Mouse (Mus musculus) hindbrain, embryonic 15.5 days (tissue): Measurements from ENCODE around the gene Asap3. TPM values are rescaled to one million over a fixed set of nuclear protein-coding genes. Genes with fewer than 3 reads are reported as not detected.

Experiments used
- ATAC-seq: fragments of 200-750 bp; cut with Nextera tagmentation; 2 replicates; pipeline ENCODE4 v1.8.0; 2017; ENCODE audit warnings: low read depth, moderate number of reproducible peaks, moderate TSS enrichment; ENCODE audit not compliant: low FRiP score
- H3K27ac ChIP-seq: fragments of 300-500 bp; sonication (generic); replicated peaks from 2 replicates; pipeline ENCODE4 v1.5.1; 2015; ENCODE audit warnings: mild to moderate bottlenecking, inconsistent platforms
- H3K27me3 ChIP-seq: fragments of 300-500 bp; sonication (generic); 2 replicates; pipeline ENCODE4 v1.6.1; 2015; ENCODE audit warnings: control low read depth, inconsistent platforms
- H3K36me3 ChIP-seq: fragments of 300-500 bp; sonication (generic); 2 replicates; pipeline ENCODE4 v1.6.1; 2015; ENCODE audit warnings: control low read depth, inconsistent platforms
- H3K4me1 ChIP-seq: fragments of 300-500 bp; sonication (generic); replicated peaks from 2 replicates; pipeline ENCODE4 v1.6.1; 2015; ENCODE audit warnings: control low read depth, inconsistent platforms
- H3K4me2 ChIP-seq: fragments of 300-500 bp; sonication (generic); 2 replicates; pipeline ENCODE4 v1.6.1; 2015; ENCODE audit warnings: moderate library complexity, mild to moderate bottlenecking, inconsistent platforms
- H3K4me3 ChIP-seq: fragments of 300-500 bp; sonication (generic); 2 replicates; pipeline ENCODE4 v1.5.1; 2015; ENCODE audit warnings: mild to moderate bottlenecking, inconsistent platforms
- H3K9ac ChIP-seq: fragments of 300-500 bp; sonication (generic); 2 replicates; pipeline ENCODE4 v1.6.1; 2015; ENCODE audit warnings: inconsistent platforms
- H3K9me3 ChIP-seq: fragments of 300-500 bp; sonication (generic); 2 replicates; pipeline ENCODE4 v1.6.1; 2016; ENCODE audit warnings: control low read depth, inconsistent platforms
- WGBS: fragments of 180-500 bp; shearing (Covaris S2); methylation state at CpG from one replicate; pipeline ENCODE4 v1.1.7; 2015; 5-methylcytosine and 5-hydroxymethylcytosine counted together
- polyA plus RNA-seq: library from polyadenylated mRNA; unstranded; fragments of >200 nt; fragmentation: Nextera tagmentation; extraction: Ambion mirVana; gene quantifications from 2 replicates; pipeline ENCODE4 v1.2.1, GENCODE M21; 2015

Gene Asap3
- 5.8 and 6.5 TPM in 2 replicates for polyA plus RNA-seq

DNA sequence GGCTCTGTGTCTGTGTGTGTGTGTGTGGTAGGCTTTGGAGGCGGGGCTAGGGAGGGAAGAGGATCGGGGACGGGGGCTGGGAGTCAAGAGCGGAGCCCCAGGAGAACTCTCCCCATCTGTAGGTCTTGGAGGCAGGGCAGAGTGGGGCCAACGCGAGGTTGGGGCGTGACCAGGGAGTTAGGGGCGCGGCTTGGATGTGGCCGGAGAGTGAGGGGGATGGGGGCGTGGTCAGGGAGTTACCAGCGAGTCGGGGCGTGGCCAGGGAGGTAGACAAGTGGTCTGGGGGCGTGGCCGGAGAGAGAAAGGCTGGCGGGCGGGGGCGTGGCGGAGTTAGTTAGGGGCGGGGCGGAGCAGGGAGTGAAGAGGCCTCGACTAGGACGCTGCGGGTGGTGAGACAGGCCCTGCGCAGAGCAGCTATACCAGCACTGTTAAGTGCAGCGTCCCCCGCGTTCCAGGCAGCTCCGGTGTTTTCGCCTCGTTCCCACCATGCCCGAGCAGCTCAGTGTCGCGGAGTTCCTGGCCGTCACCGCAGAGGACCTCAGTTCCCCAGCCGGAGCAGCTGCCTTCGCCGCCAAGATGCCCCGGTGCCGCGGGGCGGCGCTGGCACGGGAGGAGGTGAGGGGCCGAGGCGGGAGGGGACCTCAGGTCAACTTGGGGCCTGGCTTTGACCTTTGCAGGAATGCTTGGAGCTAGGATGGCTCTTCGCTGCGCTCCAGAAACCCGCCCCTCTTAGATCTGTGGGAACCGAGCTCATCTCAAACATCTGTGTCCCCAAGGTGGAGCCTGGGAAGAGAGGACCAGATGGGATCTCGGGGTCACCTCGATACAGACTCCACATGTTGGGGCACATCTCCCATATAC is at the start of gene Asap3:
Asap3 (plus strand) TSS at position 333 of the 861 bp plus-strand sequence.
- peaks cover 12% of the 10 kb centered on the region for H3K4me1 ChIP-seq
- H3K9me3 ChIP-seq, result no peaks in the 10 kb centered on the region
- peak within 1 kb of the TSS; percentile 77 for H3K9ac ChIP-seq
- under 1% methylated on average over 54 of the region's 54 CpGs for WGBS
- H3K27ac ChIP-seq, result peak within 1 kb of the TSS; percentile 61
- peak within 1 kb of the TSS; percentile 74 for H3K4me3 ChIP-seq
- peak within 1 kb of the TSS; percentile 100 for H3K4me2 ChIP-seq
- H3K27me3 ChIP-seq, result no peaks in the 10 kb centered on the region
- no peaks in the 10 kb centered on the region for H3K36me3 ChIP-seq
- peak; percentile 89 for ATAC-seq

DNA sequence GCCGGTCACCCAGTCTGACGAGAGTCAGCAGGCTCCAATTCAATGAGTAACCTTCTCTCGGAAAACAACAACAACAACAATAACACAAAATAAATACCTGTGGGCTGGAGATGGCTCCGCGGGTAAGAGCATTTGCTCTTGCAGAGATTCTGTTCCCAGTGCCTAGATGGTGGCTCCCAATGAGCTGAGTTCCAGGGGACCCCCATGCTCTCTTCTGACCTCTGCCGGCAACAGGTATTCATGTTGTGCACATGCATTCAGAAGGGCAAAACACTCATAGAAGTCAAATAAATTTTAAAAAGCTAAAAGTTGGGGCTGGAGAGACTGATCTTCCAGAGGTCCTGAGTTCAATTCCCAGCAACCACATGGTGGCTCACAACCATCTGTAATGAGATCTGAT is 47.7 kb upstream of the Asap3 start:
- WGBS, result 75% methylated on average over 6 of the region's 6 CpGs
- Histone ChIP-seq H3K9ac (no peak overlapping the region), H3K27me3 (no peaks in the 10 kb centered on the region)

DNA sequence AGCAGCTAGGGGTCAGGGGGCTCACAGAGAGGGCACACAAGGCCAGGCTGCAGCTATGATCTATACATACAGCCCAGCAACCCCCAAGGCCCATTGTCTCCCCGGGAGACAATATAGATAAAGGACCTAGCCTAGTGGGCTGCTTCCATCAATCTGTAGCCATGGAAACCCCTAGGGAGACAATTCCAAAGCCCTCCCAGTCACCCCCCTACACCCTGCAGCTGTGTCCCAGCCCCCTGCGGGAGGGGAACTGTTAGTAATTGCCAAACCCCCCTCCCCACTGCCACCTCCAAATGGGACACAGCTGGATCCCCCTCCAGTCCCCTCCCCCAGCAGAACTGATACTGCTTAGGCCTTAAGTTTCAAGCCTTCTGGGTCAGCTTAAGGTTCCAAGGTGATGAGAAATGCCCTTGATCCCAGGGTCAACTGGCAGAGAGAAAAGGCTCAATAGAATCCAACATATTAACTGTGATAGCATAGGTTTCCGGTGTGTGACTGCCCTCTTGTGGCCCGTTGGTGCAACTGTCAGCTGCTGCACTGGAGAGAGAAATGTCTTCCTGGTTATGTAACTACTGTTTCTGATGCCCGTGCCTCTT is 46.3 kb upstream of the Asap3 start:
- no peak overlapping the region for H3K4me3 ChIP-seq
- H3K4me2 ChIP-seq, result no peak overlapping the region
- H3K4me1 ChIP-seq, result peaks cover 12% of the 10 kb centered on the region
- 6% methylated on average over 5 of the region's 5 CpGs for WGBS
- no peaks in the 10 kb centered on the region for H3K27me3 ChIP-seq
- ATAC-seq, result peak; percentile 66
- H3K9me3 ChIP-seq, result no peaks in the 10 kb centered on the region
- H3K27ac ChIP-seq, result no peak overlapping the region
- H3K36me3 ChIP-seq, result no peaks in the 10 kb centered on the region
- no peak overlapping the region for H3K9ac ChIP-seq

More for the DNA sequence above, 47.7 kb upstream of the Asap3 start:
- Histone ChIP-seq H3K9me3 (no peaks in the 10 kb centered on the region), H3K4me1 (peaks cover 12% of the 10 kb centered on the region), H3K4me2 (no peak overlapping the region), H3K4me3 (no peak overlapping the region), H3K36me3 (no peaks in the 10 kb centered on the region), H3K27ac (no peak overlapping the region)
- no peak for ATAC-seq

DNA sequence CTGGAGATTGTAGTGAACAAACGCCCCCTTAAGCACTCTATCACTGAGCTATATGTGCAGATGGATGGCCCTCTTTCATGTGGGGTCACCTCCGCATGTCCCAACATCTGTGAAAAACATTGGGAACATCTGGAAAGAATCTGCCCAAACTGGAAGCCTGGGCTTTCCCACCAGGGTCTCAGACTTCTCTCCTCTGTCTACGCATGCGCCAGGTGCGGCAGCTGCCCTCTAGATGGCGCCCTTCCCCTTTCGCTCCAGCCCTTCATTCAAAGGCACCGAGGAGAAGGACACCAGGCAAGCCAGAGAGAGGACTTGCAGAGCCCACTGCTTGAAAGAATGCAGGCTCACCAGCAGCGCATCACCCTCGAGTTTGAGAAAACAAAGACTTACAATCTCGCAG is 42.7 kb upstream of the Asap3 start:
- peak overlapping the region; percentile 26 for H3K4me2 ChIP-seq
- H3K4me1 ChIP-seq, result peaks cover 12% of the 10 kb centered on the region
- no peak overlapping the region for H3K9ac ChIP-seq
- no peak overlapping the region for H3K27ac ChIP-seq
- no peaks in the 10 kb centered on the region for H3K36me3 ChIP-seq
- ATAC-seq, result peak; percentile 49; the same call in 1 of the 2 replicates
- no peak overlapping the region for H3K4me3 ChIP-seq
- H3K9me3 ChIP-seq, result no peaks in the 10 kb centered on the region
- H3K27me3 ChIP-seq, result no peaks in the 10 kb centered on the region
- under 1% methylated on average over 11 of the region's 11 CpGs for WGBS

DNA sequence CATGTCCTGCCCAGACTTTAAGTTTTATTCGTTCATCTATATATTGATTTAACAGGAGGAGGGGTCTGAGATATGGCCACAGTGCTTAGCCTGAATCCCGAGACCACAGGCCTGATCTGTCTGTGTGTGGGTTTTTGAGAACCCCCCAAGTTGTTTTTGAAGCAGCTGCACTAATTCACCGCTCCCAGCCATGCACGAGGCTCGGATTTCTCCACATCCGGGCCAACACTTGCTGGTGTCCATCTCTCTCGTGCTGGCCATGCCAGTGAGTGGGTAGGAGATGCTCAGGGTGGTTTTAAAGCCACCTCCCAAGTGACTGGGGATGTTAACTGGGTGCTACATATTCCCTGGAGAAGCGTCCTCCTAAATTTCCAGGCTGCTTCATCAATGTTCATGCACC is 41.2 kb upstream of the Asap3 start:
- no peaks in the 10 kb centered on the region for H3K36me3 ChIP-seq
- no peaks in the 10 kb centered on the region for H3K9me3 ChIP-seq
- no peak overlapping the region for H3K4me2 ChIP-seq
- no peak overlapping the region for H3K4me3 ChIP-seq
- H3K27ac ChIP-seq, result no peak overlapping the region
- no peak for ATAC-seq
- H3K4me1 ChIP-seq, result peaks cover 6% of the 10 kb centered on the region
- 87% methylated on average over 8 of the region's 8 CpGs for WGBS
- H3K27me3 ChIP-seq, result no peaks in the 10 kb centered on the region
- no peak overlapping the region for H3K9ac ChIP-seq

DNA sequence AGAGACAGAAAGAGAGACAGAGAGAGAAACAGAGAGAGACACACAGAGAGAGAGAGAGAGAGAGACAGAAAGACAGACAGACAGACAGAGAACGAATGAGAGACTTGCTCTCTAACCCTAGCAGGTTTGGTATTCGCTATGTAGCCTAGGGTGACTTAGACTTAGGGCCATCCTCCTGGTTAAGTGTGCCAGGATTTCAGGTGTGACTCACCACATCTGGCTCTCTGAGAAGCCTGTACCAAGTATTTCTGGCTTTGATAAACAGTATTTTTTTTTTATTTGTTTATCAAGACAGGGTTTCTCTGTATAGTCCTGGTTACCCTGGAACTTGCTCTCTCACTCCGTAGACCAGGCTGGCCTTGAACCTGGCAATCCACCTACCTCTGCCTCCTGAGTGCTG is 38.5 kb upstream of the Asap3 start:
- 80% methylated on average over 3 of the region's 3 CpGs for WGBS

DNA sequence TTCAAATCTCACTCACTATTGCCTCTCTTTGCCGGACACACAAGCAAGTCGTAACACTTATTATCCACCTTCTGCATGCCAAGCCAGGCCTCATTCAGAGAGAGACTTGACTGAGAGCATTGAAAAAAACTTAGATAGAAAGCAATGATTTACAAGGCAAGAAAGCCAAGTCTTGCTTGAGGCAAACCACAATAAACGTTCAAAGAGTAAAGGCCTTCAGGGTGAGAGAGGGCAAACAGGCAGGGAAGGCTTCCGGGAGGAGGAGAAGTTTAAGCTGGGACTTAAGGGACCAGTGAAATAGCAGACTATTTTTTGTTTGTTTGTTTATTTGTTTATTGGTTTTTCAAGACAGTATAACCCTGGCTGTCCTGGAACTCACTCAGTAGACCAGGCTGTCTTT is 35.8 kb upstream of the Asap3 start:
- WGBS, result 85% methylated on average over 4 of the region's 4 CpGs
- peaks cover 16% of the 10 kb centered on the region for H3K4me1 ChIP-seq
- H3K9ac ChIP-seq, result no peak overlapping the region
- H3K27ac ChIP-seq, result no peak overlapping the region
- no peaks in the 10 kb centered on the region for H3K36me3 ChIP-seq
- no peak overlapping the region for H3K4me3 ChIP-seq
- no peaks in the 10 kb centered on the region for H3K27me3 ChIP-seq
- no peaks in the 10 kb centered on the region for H3K9me3 ChIP-seq
- ATAC-seq, result no peak
- H3K4me2 ChIP-seq, result no peak overlapping the region

More for the DNA sequence above, 38.5 kb upstream of the Asap3 start:
- no peak overlapping the region for H3K27ac ChIP-seq
- H3K4me2 ChIP-seq, result no peak overlapping the region
- H3K4me1 ChIP-seq, result peaks cover 9% of the 10 kb centered on the region
- no peaks in the 10 kb centered on the region for H3K36me3 ChIP-seq
- no peaks in the 10 kb centered on the region for H3K9me3 ChIP-seq
- H3K27me3 ChIP-seq, result no peaks in the 10 kb centered on the region
- no peak for ATAC-seq
- H3K9ac ChIP-seq, result no peak overlapping the region
- H3K4me3 ChIP-seq, result no peak overlapping the region

DNA sequence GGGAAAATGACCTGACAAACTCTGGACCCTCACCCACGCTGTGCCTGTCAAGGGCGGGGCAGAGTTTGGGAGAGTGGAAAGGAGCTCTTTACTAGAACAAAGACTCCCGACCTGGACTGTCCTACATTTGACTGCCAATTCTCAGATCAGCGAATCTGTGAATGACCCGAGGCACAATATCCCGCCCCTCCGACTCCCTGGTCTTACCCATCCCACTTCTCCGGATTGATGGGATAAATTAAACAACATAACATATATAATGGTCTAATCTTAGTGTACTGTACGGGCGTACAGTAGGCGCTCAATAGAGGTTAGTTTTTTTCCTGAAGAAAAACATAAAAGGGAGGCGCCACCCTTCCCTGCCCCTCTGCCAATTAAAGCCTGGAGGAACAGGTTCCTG is 34.7 kb upstream of the Asap3 start:
- no peak overlapping the region for H3K9ac ChIP-seq
- H3K4me2 ChIP-seq, result peak overlapping the region; percentile 100
- H3K27ac ChIP-seq, result no peak overlapping the region
- WGBS, result 13% methylated on average over 12 of the region's 12 CpGs
- H3K27me3 ChIP-seq, result no peaks in the 10 kb centered on the region
- H3K36me3 ChIP-seq, result no peaks in the 10 kb centered on the region
- H3K4me1 ChIP-seq, result peaks cover 16% of the 10 kb centered on the region
- H3K9me3 ChIP-seq, result no peaks in the 10 kb centered on the region
- ATAC-seq, result no peak
- H3K4me3 ChIP-seq, result peak overlapping the region; percentile 60

DNA sequence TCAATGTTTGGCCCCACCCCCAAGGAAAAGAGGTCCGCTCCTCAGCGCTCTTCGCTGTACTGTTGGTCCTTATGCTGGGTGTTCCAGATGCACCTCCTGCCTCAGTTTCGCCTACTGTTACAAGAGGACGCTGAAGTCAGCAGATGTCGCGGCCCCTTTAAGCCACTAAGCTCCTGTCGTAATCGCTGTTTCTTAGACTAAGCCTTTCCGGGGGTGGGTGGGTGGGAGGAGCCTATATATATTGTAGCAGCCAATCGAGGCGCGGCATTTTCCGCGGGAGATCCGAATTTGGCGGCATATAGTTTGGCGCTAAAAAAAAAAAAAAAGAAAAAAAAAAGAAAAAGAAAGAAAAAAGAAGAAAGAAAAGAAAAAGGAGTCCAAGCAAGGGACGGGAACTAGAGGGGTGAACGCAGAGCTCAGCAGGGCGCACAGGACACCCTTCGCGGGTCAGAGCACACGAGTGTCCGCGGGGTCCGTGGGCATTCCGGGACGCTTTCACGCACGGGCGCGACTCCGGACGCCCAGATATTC is 34.1 kb upstream of the Asap3 start, which contains the start of gene E2f2:
E2f2 (plus strand) TSS at position 384 of the 531 bp plus-strand sequence.
- peak; percentile 69; the same call in 1 of the 2 replicates for ATAC-seq
- Histone ChIP-seq H3K36me3 (no peaks in the 10 kb centered on the region), H3K27me3 (no peaks in the 10 kb centered on the region), H3K4me1 (peaks cover 18% of the 10 kb centered on the region), H3K9ac (peak within 1 kb of the TSS; percentile 52), H3K4me2 (peak within 1 kb of the TSS; percentile 100), H3K27ac (peak within 1 kb of the TSS; percentile 50; the same call in 1 of the 2 replicates), H3K4me3 (peak within 1 kb of the TSS; percentile 60), H3K9me3 (no peaks in the 10 kb centered on the region)
- WGBS, result 0% methylated on average over 35 of the region's 35 CpGs

DNA sequence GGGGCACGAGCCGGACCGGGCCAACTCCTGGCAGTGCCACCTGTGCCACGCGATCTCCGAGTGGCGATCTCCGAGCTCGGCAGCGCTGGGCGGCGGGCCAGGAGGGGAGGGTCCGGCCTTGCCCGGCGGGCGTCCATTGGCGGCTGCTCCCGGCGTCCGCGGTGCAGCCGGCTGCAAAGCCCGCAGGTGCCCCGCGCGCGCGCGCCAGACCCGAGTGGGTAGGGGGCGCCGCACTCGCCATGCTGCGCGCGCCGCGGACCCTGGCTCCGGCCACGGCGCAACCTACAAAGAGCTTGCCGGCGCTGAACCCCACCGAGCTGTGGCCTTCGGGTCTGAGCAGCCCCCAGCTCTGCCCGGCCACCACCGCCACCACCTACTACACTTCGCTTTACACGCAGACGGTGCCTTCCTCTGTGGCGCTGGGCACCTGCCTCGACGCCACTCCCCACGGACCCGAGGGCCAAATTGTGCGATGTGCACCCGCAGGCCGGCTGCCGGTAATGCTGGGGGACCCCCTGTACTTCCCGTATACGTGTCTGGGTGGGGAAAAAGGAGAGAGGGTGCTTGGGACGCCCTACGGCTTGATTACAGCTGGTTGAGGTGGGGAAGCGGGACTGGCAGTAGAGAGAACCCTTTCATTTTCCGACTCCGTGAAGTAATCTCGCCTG is 33.5 kb upstream of the Asap3 start:
- peak overlapping the region; percentile 30; the same call in 1 of the 2 replicates for H3K9ac ChIP-seq
- under 1% methylated on average over 56 of the region's 67 CpGs for WGBS
- peaks cover 24% of the 10 kb centered on the region for H3K4me1 ChIP-seq
- H3K9me3 ChIP-seq, result no peaks in the 10 kb centered on the region
- H3K4me3 ChIP-seq, result peak overlapping the region; percentile 60
- ATAC-seq, result 0 out of 2 replicates have a peak, but pooled peaks have one; percentile 32
- H3K27ac ChIP-seq, result peak overlapping the region; percentile 50; the same call in 1 of the 2 replicates
- no peaks in the 10 kb centered on the region for H3K36me3 ChIP-seq
- no peaks in the 10 kb centered on the region for H3K27me3 ChIP-seq
- peak overlapping the region; percentile 100 for H3K4me2 ChIP-seq

DNA sequence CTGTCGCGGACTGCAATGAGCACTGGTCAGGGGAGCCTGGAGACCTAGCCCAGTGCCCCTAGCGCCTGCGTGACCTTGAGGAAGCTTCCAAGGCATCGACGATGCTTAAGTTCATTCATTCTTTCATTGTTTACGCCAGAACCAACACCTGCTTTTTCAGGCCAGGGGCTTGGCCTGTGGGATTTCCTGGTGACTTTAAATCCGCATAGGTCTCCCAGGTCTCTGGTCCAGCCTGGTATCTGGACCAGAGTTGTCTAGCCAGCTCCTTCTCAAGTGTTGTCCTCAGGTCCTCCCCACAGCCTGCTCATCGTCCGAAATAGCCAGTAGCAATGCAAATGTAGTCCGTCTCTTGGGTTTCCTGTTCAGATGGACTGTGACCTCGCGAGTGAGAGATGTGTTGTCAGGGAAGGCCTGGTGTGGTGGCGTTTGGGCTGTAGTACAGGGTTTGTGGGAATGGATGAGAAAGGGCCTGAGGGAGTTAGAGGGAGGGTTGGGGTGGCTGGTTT is 32.9 kb upstream of the Asap3 start:
- 4% methylated on average over 14 of the region's 14 CpGs for WGBS
- no peak for ATAC-seq
- H3K9ac ChIP-seq, result no peak overlapping the region

More for the DNA sequence above, 32.9 kb upstream of the Asap3 start:
- Histone ChIP-seq H3K9me3 (no peaks in the 10 kb centered on the region), H3K27me3 (no peaks in the 10 kb centered on the region), H3K27ac (no peak overlapping the region), H3K36me3 (no peaks in the 10 kb centered on the region), H3K4me1 (peaks cover 28% of the 10 kb centered on the region), H3K4me2 (peak overlapping the region; percentile 100), H3K4me3 (peak overlapping the region; percentile 60)
